Mouse (Mus musculus): ENCODE measurements around the gene Gm11397. TPM values are rescaled to one million over a fixed set of nuclear protein-coding genes. Genes with fewer than 3 reads are reported as not detected.
"Not testable (repeated sequence)": the region's sequence is repeated elsewhere in the genome, so short reads cannot be mapped to it uniquely, and the experiment has no call there.

The Gm11397 gene
- not detected in 2 replicates for total RNA-seq (2021)
- long read RNA-seq: 0 reads

GRCm38 (mm10) chr13:33395461-33395860 is at the start of gene Gm11397:
Gene Gm11397 (plus strand): TSS chr13:33395761.
- not testable (repeated sequence) for DNase-seq

- not testable (repeated sequence) for DNase-seq
Observed at GRCm38 (mm10) chr13:33356666-33357065, 38.9 kb upstream of the Gm11397 start.

- DNase-seq: not testable (repeated sequence)
Observed at GRCm38 (mm10) chr13:33432714-33433113, 37.2 kb downstream of the Gm11397 start.

Other genes starting within 250 kb of the Gm11397 start
- not detected in 2 replicates for gene Serpinb9c, start 236.0 kb upstream of the Gm11397 start, total RNA-seq (2021)
- not detected in 2 replicates for gene Serpinb9d, start 202.8 kb upstream of the Gm11397 start, total RNA-seq (2021)
- not detected in 2 replicates for gene Serpinb9e, start 146.1 kb upstream of the Gm11397 start, total RNA-seq (2021)
- not detected in 2 replicates for gene Serpinb9f, start 71.7 kb upstream of the Gm11397 start, total RNA-seq (2021)
- gene Serpinb9g, start 89.0 kb downstream of the Gm11397 start, total RNA-seq (2021): not detected in 2 replicates

Measured in adrenal gland, postnatal 25 days (tissue).